Mouse (Mus musculus): Measurements from ENCODE around the gene Gstcd. TPM values are rescaled to one million over a fixed set of nuclear protein-coding genes. Genes with fewer than 3 reads are reported as not detected.

Gene Gstcd
- polyA plus RNA-seq (2014; fragmentation: Illumina TruSeq; extraction: RNeasy Lipid Tissue Mini Kit (QIAGEN cat#74804); ENCODE audit: insufficient read depth, low read depth, low replicate concordance) = 3.3 TPM

DNA sequence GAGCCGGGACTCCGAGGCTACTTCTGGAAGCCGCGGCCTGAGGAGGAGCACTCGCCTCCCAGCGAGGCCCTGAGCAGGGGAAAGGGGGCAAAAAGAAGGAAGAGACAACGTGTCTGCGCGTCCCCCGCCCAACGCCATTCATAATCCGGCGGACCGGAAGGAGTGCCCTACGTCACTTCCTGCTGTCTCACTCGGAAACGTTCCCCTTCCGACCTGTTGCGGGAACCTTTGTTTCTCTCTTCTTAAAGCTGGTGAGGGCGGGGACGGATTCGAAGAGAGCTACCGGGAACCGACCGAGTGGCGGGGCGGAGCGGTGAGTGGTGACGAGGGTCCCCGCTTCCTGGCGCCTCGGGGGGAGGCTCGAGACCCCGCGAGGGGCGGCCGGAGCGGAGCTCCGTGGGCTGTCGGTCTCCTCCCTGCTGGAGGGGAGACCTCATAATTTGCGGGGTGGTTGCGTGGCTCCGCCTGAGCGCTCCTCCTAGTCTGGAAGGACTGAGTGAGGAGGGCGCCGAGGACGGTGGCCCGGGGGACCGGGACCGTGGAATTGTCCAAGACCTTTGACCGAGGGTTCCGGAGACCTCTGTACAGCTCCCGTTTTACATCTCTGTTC, at the start of gene Gstcd, which contains the start of gene Ints12:
Gene Gstcd (minus strand): TSS at position 370 of the 610 bp plus-strand sequence.
Gene Ints12 (plus strand): TSS at position 177 of the 610 bp plus-strand sequence.

DNA sequence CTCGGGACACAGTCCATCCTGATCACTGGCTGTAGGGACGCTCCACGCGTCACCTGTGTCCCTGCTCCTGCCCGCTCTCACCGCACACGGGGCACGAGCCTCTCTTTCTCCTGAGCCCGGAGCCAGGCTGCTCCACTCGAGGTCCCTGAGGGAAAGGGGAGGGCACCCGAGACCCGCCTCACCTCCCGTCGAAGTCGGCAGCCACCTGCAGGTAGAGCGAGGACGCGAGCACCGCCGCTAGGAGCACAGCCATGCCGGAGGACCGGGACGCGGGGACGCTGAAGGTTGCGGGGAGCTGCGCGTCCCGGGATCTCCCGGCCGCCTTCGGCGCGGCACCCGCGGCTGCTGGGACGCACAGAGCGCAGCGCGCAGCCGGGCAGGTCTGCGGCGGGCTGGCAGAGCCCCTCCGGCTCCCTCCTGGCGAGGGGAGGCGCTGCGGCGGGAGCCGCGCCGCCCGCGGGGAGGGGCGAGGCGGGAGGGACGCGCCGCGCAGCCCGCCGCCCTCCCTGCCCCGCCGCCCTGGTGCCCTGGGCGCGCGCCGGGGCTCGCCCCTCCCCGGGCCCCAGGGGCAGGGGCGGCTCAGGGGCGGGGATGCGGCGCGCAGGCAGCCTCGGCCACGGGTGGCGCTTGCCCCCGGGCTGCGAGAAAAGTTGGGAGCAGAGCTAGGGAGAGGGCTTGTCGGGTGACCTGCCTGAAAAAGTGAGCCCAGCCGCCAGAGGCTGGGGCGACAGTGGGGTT, 141.9 kb downstream of the Gstcd start, which contains the start of gene Npnt:
Gene Npnt (minus strand): TSS at position 501 of the 738 bp plus-strand sequence.

Other genes with a start within 250 kb of the Gstcd start
- 133 TPM for gene Npnt, start 141.7 kb downstream of the Gstcd start, polyA plus RNA-seq (2014; fragmentation: Illumina TruSeq; extraction: RNeasy Lipid Tissue Mini Kit (QIAGEN cat#74804); ENCODE audit: insufficient read depth, low read depth, low replicate concordance)
- 8.1 TPM for gene Ints12, start 193 bp downstream of the Gstcd start, polyA plus RNA-seq (2014; fragmentation: Illumina TruSeq; extraction: RNeasy Lipid Tissue Mini Kit (QIAGEN cat#74804); ENCODE audit: insufficient read depth, low read depth, low replicate concordance)
- gene Arhgef38, start 142.9 kb upstream of the Gstcd start, polyA plus RNA-seq (2014; fragmentation: Illumina TruSeq; extraction: RNeasy Lipid Tissue Mini Kit (QIAGEN cat#74804); ENCODE audit: insufficient read depth, low read depth, low replicate concordance) = 7.9 TPM
- gene Ppa2, start 218.1 kb upstream of the Gstcd start, polyA plus RNA-seq (2014; fragmentation: Illumina TruSeq; extraction: RNeasy Lipid Tissue Mini Kit (QIAGEN cat#74804); ENCODE audit: insufficient read depth, low read depth, low replicate concordance) = 55.1 TPM